ENCODE assay signal across 27 mouse cellular contexts in genomic region chr7:75733166-75733565, GRCm38 (mm10).
"Had no signal": no experiment of that assay in that cellular context is flagged by ENCODE, and none has a peak within 500 bp of the region (broad histone marks: within the 10 kb centered on the region; RNA-seq: fewer than 3 reads in every experiment).

No protein-coding gene starts in this region.

- DNase-seq: gastrocnemius, adult 2 months; gastrocnemius, postnatal 10 days; gastrocnemius, postnatal 25 days; heart, adult 18-20 months; heart, postnatal 10 days; heart, postnatal 4 days; kidney, adult 18-20 months; kidney, adult 8-10 months; kidney, postnatal 10 days; kidney, postnatal 25 days; kidney, postnatal 4 days; layer of hippocampus, adult 9-11 months; layer of hippocampus, postnatal 36 days; left cerebral cortex, postnatal 4 days had no signal

- H3K9me3 ChIP-seq: heart, embryonic 10.5 days; heart, embryonic 12.5 days; hindbrain, embryonic 10.5 days; hindbrain, embryonic 12.5 days; intestine, embryonic 15.5 days; limb, embryonic 13.5 days; limb, embryonic 15.5 days; liver, embryonic 12.5 days had no signal

- ATAC-seq: hindbrain, embryonic 16.5 days; inflammation-experienced regulatory T-cells, adult 6 months; intestine, embryonic 15.5 days; intestine, postnatal 0 days; liver, embryonic 12.5 days had no signal

- H3K27me3 ChIP-seq: heart, embryonic 12.5 days; hindbrain, embryonic 12.5 days; intestine, embryonic 15.5 days; limb, embryonic 13.5 days; limb, embryonic 15.5 days; liver, embryonic 12.5 days had no signal

- H3K4me3 ChIP-seq: gastrocnemius, adult 2 months; heart, embryonic 10.5 days; heart, embryonic 12.5 days; hindbrain, embryonic 10.5 days; hindbrain, embryonic 12.5 days; intestine, embryonic 15.5 days; limb, embryonic 13.5 days; limb, embryonic 15.5 days; liver, embryonic 12.5 days had no signal

- H3K27ac ChIP-seq: heart, embryonic 10.5 days; hindbrain, embryonic 10.5 days; hindbrain, embryonic 12.5 days; hindbrain, embryonic 14.5 days; intestine, embryonic 15.5 days; limb, embryonic 13.5 days; liver, embryonic 12.5 days; liver, embryonic 14.5 days had no signal

- H3K4me2 ChIP-seq: heart, embryonic 12.5 days; hindbrain, embryonic 12.5 days; hindbrain, embryonic 14.5 days; intestine, embryonic 15.5 days; limb, embryonic 13.5 days; limb, embryonic 15.5 days; liver, embryonic 12.5 days had no signal

- H3K9ac ChIP-seq: heart, embryonic 12.5 days; hindbrain, embryonic 12.5 days; hindbrain, embryonic 14.5 days; intestine, embryonic 15.5 days; limb, embryonic 13.5 days; limb, embryonic 15.5 days; liver, embryonic 12.5 days; liver, embryonic 14.5 days had no signal

- H3K4me1 ChIP-seq: heart, embryonic 10.5 days; hindbrain, embryonic 10.5 days; hindbrain, embryonic 12.5 days; intestine, embryonic 15.5 days; liver, embryonic 12.5 days had no signal
